Mouse (Mus musculus) liver, adult 2 months (tissue): ENCODE measurements around the gene Galnt11. TPM values are rescaled to one million over a fixed set of nuclear protein-coding genes. Genes with fewer than 3 reads are reported as not detected.
"Not testable (repeated sequence)": the region's sequence is repeated elsewhere in the genome, so short reads cannot be mapped to it uniquely, and the experiment has no call there.

Experiments used
- DNase-seq: peaks from one replicate; pipeline ENCODE4 v3.0.0-alpha.2; 2011; ENCODE audit warnings: low read depth, low spot score; ENCODE audit errors: extremely low read depth
- H3K27ac ChIP-seq: fragments of 200-500 bp; replicated peaks from 2 replicates; pipeline ENCODE4 v1.5.1; 2012; ENCODE audit warnings: low read depth, mild to moderate bottlenecking, control low read depth, inconsistent platforms, low read length; ENCODE audit not compliant: insufficient read depth
- H3K27me3 ChIP-seq: fragments of 200-500 bp; 2 replicates; pipeline ENCODE4 v1.6.1; 2012; ENCODE audit warnings: mild to moderate bottlenecking, moderate library complexity, low read length, inconsistent platforms; ENCODE audit not compliant: control insufficient read depth, insufficient read depth
- H3K36me3 ChIP-seq: fragments of 200-500 bp; 2 replicates; pipeline ENCODE4 v1.6.1; 2012; ENCODE audit warnings: low read length, inconsistent platforms; ENCODE audit not compliant: control insufficient read depth, insufficient read depth
- H3K4me1 ChIP-seq: fragments of 200-500 bp; 2 replicates; pipeline ENCODE4 v1.6.1; 2011; ENCODE audit warnings: low read length; ENCODE audit not compliant: control insufficient read depth, insufficient read depth
- H3K4me3 ChIP-seq: fragments of 200-500 bp; 2 replicates; pipeline ENCODE4 v1.5.1; 2011; ENCODE audit warnings: low read depth, mild to moderate bottlenecking, control low read depth, low read length, moderate library complexity; ENCODE audit not compliant: insufficient read depth
- H3K79me2 ChIP-seq: fragments of 200-500 bp; 2 replicates; pipeline ENCODE4 v1.6.1; 2012; ENCODE audit warnings: inconsistent platforms, mild to moderate bottlenecking, low read length, moderate library complexity; ENCODE audit not compliant: control insufficient read depth, insufficient read depth
- H3K9ac ChIP-seq: fragments of 200-500 bp; 2 replicates; pipeline ENCODE4 v1.6.1; 2012; ENCODE audit warnings: low read depth, mild to moderate bottlenecking, control low read depth, inconsistent platforms, low read length
- CTCF ChIP-seq: fragments of 200-500 bp; IDR thresholded peaks from 2 replicates; pipeline ENCODE4 v1.5.1; 2011; ENCODE audit warnings: low read depth, low read length, control low read depth
- POLR2A ChIP-seq: fragments of 200-500 bp; IDR thresholded peaks from 2 replicates; pipeline ENCODE4 v1.6.1; 2011; ENCODE audit warnings: low read length, control low read depth; ENCODE audit not compliant: insufficient read depth; ENCODE audit errors: extremely low read depth
- WGBS: fragments of 180-500 bp; shearing (Covaris S2); methylation state at CpG from one replicate; pipeline ENCODE4 v1.1.7; 2018; 5-methylcytosine and 5-hydroxymethylcytosine counted together
- polyA plus RNA-seq: library from polyadenylated mRNA; depleted of rRNA; stranded (reverse); fragments of >200 nt; gene quantifications from 2 replicates; pipeline ENCODE4 v1.2.3, GENCODE M21; 2012
- total RNA-seq: library from RNA; depleted of rRNA; stranded (reverse); fragments of >200 nt; gene quantifications from 2 replicates; pipeline ENCODE4 v1.2.3, GENCODE M21; 2014

The Galnt11 gene
- total and polyA plus RNA-seq, 2 experiments: 7.0 to 16.2 TPM

GRCm38 (mm10) chr5:25183595-25183994 is 38.1 kb upstream of the Galnt11 start:
- H3K27me3 ChIP-seq: no peaks in the 10 kb centered on the region
- TF ChIP-seq POLR2A: no peak
- TF ChIP-seq CTCF: no peak
- H3K36me3 ChIP-seq: no peaks in the 10 kb centered on the region
- H3K27ac ChIP-seq: no peak overlapping the region
- H3K9ac ChIP-seq: no peak overlapping the region
- H3K4me1 ChIP-seq: no peaks in the 10 kb centered on the region
- no peaks in the 10 kb centered on the region for H3K79me2 ChIP-seq
- WGBS: 91% methylated on average over 4 of the region's 4 CpGs
- H3K4me3 ChIP-seq: no peak overlapping the region
- no peak for DNase-seq

GRCm38 (mm10) chr5:25184594-25184993 is 37.1 kb upstream of the Galnt11 start:
- no peak overlapping the region for H3K9ac ChIP-seq
- H3K27me3 ChIP-seq: no peaks in the 10 kb centered on the region
- peak; percentile 25 for DNase-seq
- WGBS: 37% methylated on average over 2 of the region's 2 CpGs
- TF ChIP-seq POLR2A (no peak), CTCF (no peak)
- H3K27ac ChIP-seq: no peak overlapping the region
- H3K4me1 ChIP-seq: no peaks in the 10 kb centered on the region
- H3K79me2 ChIP-seq: no peaks in the 10 kb centered on the region
- H3K4me3 ChIP-seq: no peak overlapping the region
- no peaks in the 10 kb centered on the region for H3K36me3 ChIP-seq

- TF ChIP-seq CTCF: no peak
- no peak for TF ChIP-seq POLR2A
- Histone ChIP-seq H3K9ac (no peak overlapping the region), H3K4me1 (no peaks in the 10 kb centered on the region), H3K27me3 (no peaks in the 10 kb centered on the region), H3K79me2 (no peaks in the 10 kb centered on the region), H3K36me3 (no peaks in the 10 kb centered on the region), H3K4me3 (no peak overlapping the region), H3K27ac (no peak overlapping the region)
- no peak for DNase-seq
These were observed 34.0 kb upstream of the Galnt11 start for GRCm38 (mm10) chr5:25187727-25188126.

GRCm38 (mm10) chr5:25188802-25189201 is 32.9 kb upstream of the Galnt11 start:
- WGBS: 76% methylated on average over 1 of the region's 1 CpGs
- Histone ChIP-seq H3K9ac (no peak overlapping the region), H3K36me3 (no peaks in the 10 kb centered on the region), H3K79me2 (no peaks in the 10 kb centered on the region), H3K4me3 (no peak overlapping the region), H3K4me1 (no peaks in the 10 kb centered on the region), H3K27me3 (no peaks in the 10 kb centered on the region), H3K27ac (no peak overlapping the region)
- no peak for TF ChIP-seq POLR2A
- peak; percentile 55 for TF ChIP-seq CTCF
- peak; percentile 41 for DNase-seq

GRCm38 (mm10) chr5:25190521-25190920 is 31.2 kb upstream of the Galnt11 start:
- no peak for DNase-seq
- Histone ChIP-seq H3K4me1 (no peaks in the 10 kb centered on the region), H3K4me3 (no peak overlapping the region), H3K9ac (no peak overlapping the region), H3K36me3 (no peaks in the 10 kb centered on the region), H3K27me3 (no peaks in the 10 kb centered on the region), H3K27ac (no peak overlapping the region), H3K79me2 (no peaks in the 10 kb centered on the region)
- WGBS: 24% methylated on average over 2 of the region's 2 CpGs
- TF ChIP-seq POLR2A: no peak
- TF ChIP-seq CTCF: no peak

GRCm38 (mm10) chr5:25211872-25212271 is 9.8 kb upstream of the Galnt11 start:
- Histone ChIP-seq H3K9ac (no peak overlapping the region), H3K36me3 (no peaks in the 10 kb centered on the region), H3K27me3 (no peaks in the 10 kb centered on the region), H3K79me2 (no peaks in the 10 kb centered on the region), H3K27ac (no peak overlapping the region), H3K4me1 (no peaks in the 10 kb centered on the region), H3K4me3 (no peak overlapping the region)
- no peak for DNase-seq
- TF ChIP-seq POLR2A (no peak), CTCF (no peak)
- 88% methylated on average over 1 of the region's 1 CpGs for WGBS

GRCm38 (mm10) chr5:25213216-25213615 is 8.5 kb upstream of the Galnt11 start:
- H3K27me3 ChIP-seq, H3K27ac ChIP-seq, H3K4me1 ChIP-seq, H3K9ac ChIP-seq, H3K36me3 ChIP-seq, DNase-seq, H3K4me3 ChIP-seq, H3K79me2 ChIP-seq: not testable (repeated sequence)
